Mouse (Mus musculus) Muller cell, postnatal 12 days (primary cell): ENCODE data around the gene Vmn1r62.
"Not testable (repeated sequence)": the region's sequence is repeated elsewhere in the genome, so short reads cannot be mapped to it uniquely, and the experiment has no call there.

ENCODE experiments used
- DNase-seq: peaks from one replicate; pipeline ENCODE4 v3.0.0-alpha.2; 2015; ENCODE audit errors: inconsistent ontology term

The Vmn1r62 gene

DNA sequence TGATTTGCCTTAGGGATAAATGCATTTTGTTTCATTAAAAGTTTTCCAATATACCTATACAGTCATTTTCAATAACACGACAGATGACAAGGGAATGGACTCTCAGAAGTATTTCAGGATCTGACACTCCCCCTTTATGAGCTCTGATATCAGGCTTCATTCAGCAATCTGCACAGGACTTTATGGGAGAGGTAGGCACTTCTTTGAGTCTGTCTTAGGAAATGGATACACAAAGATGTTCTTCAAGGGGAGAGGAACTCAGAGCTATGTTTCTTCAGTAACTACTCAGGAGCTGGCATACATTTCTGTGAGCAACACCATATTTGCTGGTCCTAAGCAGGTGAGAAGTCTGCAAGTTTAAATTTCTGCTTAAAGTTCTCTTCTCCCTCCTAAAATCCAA, at the start of gene Vmn1r62:
Vmn1r62 (plus strand) TSS at position 301 of the 400 bp plus-strand sequence.
- DNase-seq: not testable (repeated sequence)
